Mouse (Mus musculus) bone marrow, adult 2 months (tissue): ENCODE measurements around the gene Lmo4.

ENCODE experiments used
- CTCF ChIP-seq: fragments of 200-500 bp; IDR thresholded peaks from 2 replicates; pipeline ENCODE4 v1.5.1; 2011; ENCODE audit warnings: low read length, control low read depth; ENCODE audit not compliant: control insufficient read depth, insufficient read depth
- POLR2A ChIP-seq: fragments of 200-500 bp; IDR thresholded peaks from 2 replicates; pipeline ENCODE4 v1.6.1; 2011; ENCODE audit warnings: low read depth, mild to moderate bottlenecking, control low read depth, low read length, borderline replicate concordance; ENCODE audit not compliant: control insufficient read depth

GRCm38 (mm10) chr3:144202574-144203258, 2.3 kb downstream of the Lmo4 start:
- no peak for TF ChIP-seq CTCF
- TF ChIP-seq POLR2A, result no peak
